Mouse (Mus musculus) hematopoietic stem cell, adult 5-6 weeks (primary cell): ENCODE results near the gene Inhbc. TPM values are rescaled to one million over a fixed set of nuclear protein-coding genes. Genes with fewer than 3 reads are reported as not detected.
A peak's percentile ranks its signal among the peaks of the same experiment; 100 is the strongest.

Experiments
- ATAC-seq, 2 experiments: fragments of 125-278 bp in 1 of 2; replicated peaks in 1 of 2; 2 replicates each; pipeline ENCODE4 v1.8.0; 2016 to 2017; ENCODE audit warnings: inconsistent platforms in 2 of 2, mild to moderate bottlenecking in 2 of 2, moderate number of reproducible peaks in 2 of 2, low read depth in 1 of 2, moderate TSS enrichment in 1 of 2; ENCODE audit not compliant: low FRiP score in 2 of 2, poor library complexity in 2 of 2, severe bottlenecking in 2 of 2, insufficient read depth in 1 of 2, low TSS enrichment in 1 of 2
- total RNA-seq: library from RNA; stranded (forward); fragments of 172-1452, 232-1000 nt; gene quantifications from 2 replicates; pipeline ENCODE4 v1.2.3, GENCODE M21; 2017

Inhbc gene
- total RNA-seq, 1 experiment from 2014 or later: not detected

GRCm38 (mm10) chr10:127337536-127338099 lies 32.6 kb downstream of the Inhbc start:
- ATAC-seq: no peak

GRCm38 (mm10) chr10:127336952-127337351 lies 33.3 kb downstream of the Inhbc start:
- ATAC-seq: no peak

GRCm38 (mm10) chr10:127335271-127335670 lies 35.0 kb downstream of the Inhbc start:
- ATAC-seq: no peak

DNA sequence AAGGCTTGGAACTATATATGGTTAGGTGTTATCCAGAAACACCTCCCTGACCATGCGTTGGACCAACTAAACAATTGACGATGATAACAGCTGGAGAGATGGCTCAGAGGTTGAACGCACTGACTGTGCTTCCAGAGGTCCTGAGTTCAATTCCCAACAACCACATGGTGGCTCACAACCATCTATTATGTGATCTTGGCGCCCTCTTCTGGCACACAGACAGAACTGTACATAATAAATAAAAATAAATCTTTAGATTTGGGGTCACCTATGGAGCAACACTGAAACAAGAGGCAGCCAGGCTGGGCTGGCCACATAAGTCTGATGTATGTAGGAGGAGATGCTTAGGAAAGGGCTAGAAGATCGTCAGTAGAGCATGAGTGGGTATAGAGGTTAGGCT lies 37.1 kb downstream of the Inhbc start:
- ATAC-seq: no peak

DNA sequence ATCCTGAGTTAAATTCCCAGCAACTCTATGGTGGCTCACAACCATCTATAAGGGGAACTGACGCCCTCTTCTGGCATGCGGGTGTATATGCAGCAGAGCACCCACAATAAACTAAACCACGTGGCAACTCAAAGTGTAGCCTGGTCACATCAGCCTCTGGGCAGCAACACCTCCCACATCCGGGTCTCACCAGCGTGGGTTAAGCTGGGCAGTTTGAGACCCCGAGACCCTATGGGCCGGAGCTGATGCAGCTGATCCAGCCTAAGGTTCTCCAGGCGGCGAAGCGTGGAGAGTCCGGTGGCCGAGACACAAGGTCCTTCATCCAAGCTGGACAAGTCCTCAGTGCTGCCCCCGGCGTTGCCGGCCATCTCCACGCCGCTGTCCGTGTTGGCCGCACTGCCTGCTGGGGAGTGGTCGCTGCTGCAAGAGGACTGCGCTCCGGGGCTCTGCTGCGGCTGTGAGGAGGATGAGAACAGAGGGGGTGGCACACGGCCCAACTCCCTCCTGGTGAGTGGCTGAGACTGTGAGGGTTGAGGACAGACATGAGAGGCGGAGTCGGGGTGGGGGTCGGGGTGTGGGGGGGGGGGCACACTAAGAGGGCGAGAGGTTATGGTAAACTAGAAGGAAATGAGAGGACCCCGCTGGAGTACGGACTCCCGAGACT lies 37.9 kb downstream of the Inhbc start:
- ATAC-seq: 0 out of 4 replicates have a peak, but pooled peaks of 1 of the 2 experiments have one; percentile 27

GRCm38 (mm10) chr10:127330212-127330611 lies 40.0 kb downstream of the Inhbc start:
- no peak for ATAC-seq

DNA sequence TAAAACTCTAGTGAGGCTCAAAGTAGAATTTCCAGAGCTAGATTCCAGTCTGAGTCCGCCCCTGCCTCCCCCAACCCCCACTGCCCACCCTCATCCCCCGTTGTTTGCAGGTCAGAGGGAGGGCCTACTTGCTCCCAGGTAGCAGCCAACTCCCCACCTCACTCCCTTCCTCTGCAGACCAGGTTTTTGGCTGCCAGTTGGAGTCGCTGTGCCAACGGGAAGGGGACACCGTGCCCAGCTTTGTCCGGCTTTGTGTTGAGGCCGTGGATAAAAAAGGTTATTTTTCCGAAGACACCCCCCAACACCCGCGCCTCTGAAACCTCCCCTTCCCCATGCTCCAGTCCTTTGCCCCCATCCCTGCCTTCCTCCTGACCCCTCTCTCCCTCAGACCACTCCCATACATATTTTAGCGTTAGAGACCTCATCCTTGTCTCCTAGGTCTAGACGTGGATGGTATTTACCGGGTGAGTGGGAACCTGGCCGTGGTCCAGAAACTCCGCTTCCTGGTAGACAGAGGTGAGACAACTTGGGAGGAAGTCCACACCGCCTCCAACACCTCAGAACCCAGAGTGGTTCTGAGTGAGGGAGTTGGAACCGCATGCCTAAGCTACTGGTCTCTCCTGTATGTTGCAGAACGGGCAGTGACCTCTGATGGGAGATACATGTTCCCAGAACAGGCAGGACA lies 42.6 kb downstream of the Inhbc start:
- no peak for ATAC-seq

DNA sequence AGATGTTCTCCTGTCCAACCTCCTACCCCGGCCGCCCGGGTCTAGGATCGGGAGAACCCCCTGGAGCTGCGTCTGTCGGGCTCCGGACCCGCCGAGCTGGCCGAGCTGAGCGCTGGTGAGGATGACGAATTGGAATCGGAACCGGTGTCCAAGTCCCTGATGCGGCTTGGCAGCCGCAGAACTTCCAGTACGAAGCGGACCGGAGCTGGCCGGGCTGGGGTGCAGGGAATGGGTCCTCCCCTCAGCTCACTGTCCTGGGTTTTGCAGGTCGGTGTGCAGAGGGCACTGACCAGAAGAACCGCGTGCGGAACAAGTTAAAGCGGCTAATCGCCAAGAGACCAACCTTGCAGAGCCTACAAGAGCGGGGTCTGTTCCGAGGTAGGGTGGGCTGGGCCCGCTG lies 43.4 kb downstream of the Inhbc start:
- ATAC-seq: no peak

- peak; percentile 15 to 23; a peak in 3 of 4 replicates for ATAC-seq
These were observed 44.0 kb downstream of the Inhbc start for GRCm38 (mm10) chr10:127326017-127326801.

- 0 out of 4 replicates have a peak, but pooled peaks of 1 of the 2 experiments have one; percentile 9 for ATAC-seq
These were observed 44.7 kb downstream of the Inhbc start for GRCm38 (mm10) chr10:127325454-127326016.

DNA sequence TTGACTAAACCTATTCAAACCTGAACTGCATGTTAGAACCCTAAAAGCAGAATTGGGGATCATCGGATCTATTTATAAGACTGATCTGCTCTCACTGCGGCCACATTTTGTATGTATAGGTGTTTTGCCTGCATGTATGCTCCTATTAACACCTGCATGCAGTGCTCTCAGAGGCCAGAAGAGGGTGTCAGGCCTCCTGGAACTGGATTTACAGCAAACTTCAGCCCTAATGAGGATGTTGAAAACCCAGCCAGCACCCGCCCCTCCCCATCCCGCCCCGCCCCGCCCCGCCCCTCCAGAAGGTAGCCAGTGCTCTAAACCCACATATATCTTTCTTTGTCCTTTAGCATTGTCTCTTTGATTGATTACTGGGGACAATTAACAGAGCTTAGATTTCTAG lies 45.7 kb downstream of the Inhbc start:
- peak; percentile 68 to 84 for ATAC-seq

DNA sequence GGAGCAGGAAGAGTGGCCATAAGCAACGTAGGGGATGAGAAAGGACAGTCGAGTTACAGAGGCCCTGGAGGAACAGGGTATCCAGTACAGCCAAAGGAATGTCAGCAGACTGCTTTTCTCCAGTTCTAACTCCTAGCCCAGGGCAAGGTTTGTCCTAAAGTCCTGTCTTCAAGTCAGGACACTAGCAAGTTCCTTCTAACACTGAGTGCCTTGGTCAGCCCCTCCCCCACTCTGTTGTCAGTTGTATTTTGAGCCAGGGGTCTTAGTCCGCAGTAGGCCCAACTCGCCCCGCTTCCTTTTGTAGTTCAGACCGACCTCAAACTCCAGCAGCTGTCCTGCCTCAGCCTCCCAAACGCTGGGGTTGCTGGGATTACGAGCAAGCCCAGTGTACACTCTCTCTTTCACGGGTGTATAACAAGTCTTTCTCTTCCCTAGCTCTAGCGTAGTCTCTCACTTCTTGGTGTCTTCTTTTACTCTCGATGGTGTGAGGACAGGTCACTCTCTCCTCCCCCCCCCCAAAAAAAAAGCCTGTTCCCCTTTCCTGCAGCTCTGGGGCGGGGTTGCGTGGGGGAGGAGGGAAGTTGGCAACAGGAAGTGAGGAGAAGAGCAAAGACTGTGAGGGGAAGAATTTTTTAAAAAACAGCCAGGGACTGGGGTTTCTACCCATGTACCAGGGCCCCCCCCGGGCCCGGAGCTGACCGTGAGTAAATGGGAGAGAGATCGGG lies 46.9 kb downstream of the Inhbc start:
- peak; percentile 23 to 57; a peak in 2 of 4 replicates for ATAC-seq

GRCm38 (mm10) chr10:127322669-127323068 lies 47.6 kb downstream of the Inhbc start:
- no peak for ATAC-seq

GRCm38 (mm10) chr10:127322178-127322577 lies 48.1 kb downstream of the Inhbc start:
- ATAC-seq: no peak

DNA sequence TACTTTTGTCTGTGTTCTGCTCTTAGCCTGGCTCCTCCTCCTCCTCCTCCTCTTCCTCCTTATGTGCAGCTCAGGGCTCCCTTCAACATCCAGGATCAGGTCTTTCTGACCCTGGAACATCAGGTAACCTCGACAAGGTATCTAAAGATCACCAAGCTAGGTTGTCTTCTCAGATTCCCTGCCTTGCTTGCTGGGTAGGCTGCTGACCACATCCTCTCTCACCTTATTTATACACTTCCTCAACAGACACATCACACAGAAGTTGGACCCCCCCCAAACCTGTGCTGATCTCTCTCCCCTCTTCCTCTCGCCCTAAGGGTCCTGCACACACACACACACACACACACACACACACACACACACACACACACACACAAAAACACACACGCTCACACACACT lies 48.6 kb downstream of the Inhbc start, which contains the start of gene Arhgap9:
Gene Arhgap9, plus strand, starts transcription at position 344 of the 400 bp plus-strand sequence.
- no peak for ATAC-seq

DNA sequence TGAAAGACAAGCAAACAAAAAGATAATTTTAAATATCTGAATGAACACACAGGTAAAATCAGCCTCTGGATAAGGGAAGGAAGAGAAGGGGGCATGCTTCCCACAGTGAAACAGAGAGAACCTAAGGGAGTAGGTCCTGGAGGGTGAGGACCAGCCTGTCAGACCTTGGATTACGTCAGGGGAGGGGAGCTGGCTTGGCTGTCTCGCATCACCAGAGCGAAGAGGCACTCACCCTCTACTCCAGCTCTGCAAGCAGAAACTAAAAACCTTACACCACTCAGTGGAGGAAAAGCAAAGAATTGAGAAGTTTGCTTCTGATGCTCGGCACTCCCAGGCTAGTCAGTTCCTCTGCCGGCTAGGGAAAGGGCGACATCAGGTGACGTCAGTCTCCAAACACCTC lies 50.3 kb downstream of the Inhbc start:
- no peak for ATAC-seq

GRCm38 (mm10) chr10:127318009-127318408 lies 52.2 kb downstream of the Inhbc start:
- peak; percentile 37 to 43; a peak in 2 of 4 replicates for ATAC-seq
